In the genomic region with DNA sequence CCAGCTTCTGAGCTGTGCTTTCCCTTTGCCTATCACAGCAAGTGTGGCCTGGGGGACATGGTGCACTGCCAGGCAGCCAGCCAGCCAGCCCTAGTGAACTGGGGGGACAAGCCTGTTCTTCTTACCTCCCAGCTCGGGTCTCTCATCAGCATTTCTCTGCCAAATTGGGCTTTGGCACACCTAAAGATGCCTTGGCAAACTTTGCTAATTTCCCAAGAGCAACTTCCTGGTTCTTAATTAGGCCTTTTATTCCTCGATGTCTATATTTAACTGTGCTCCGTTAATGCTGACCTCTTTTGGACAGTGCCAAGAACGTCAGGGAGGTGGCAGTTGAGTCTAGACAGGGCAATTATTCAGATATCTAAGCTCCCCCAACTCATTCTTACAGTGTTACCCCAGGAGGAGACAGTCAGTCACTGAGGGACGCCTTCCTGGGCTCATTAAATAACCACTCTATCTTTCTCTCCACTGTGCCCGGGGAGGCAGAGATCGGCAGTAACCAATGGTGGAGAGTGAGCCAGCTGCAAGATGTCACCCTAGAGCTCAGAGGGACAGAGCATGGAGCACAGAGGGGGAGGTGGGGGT, we compare ENCODE assay signal across 10 mouse cellular contexts.
DNase-seq lines count a peak whose midpoint lies in the region; ATAC-seq lines count a peak whose summit lies in the region.
"Had no signal": no experiment of that assay in that cellular context is flagged by ENCODE, and none has a peak within 500 bp of the region (broad histone marks: within the 10 kb centered on the region; RNA-seq: fewer than 3 reads in every experiment).

No protein-coding gene starts in this region.

- H3K27me3 ChIP-seq in kidney, embryonic 14.5 days (ENCODE audit: control insufficient read depth, insufficient read depth, low read length): no peaks in the 10 kb centered on the region
- H3K27me3 ChIP-seq in forebrain, embryonic 16.5 days (replicated peaks; ENCODE audit: control insufficient read depth, insufficient read depth, low read length): no peaks in the 10 kb centered on the region

- H3K27ac ChIP-seq in kidney, embryonic 14.5 days (ENCODE audit: low read depth, low read length): no peak overlapping the region
- no peak overlapping the region for H3K27ac ChIP-seq in forebrain, embryonic 16.5 days (ENCODE audit: low read length)

- no peaks in the 10 kb centered on the region for H3K4me1 ChIP-seq in kidney, embryonic 14.5 days (ENCODE audit: control insufficient read depth, insufficient read depth, low read length)
- peaks cover 9% of the 10 kb centered on the region for H3K4me1 ChIP-seq in forebrain, embryonic 16.5 days (replicated peaks; ENCODE audit: control insufficient read depth, insufficient read depth, low read length)

- no peak overlapping the region for H3K9ac ChIP-seq in kidney, embryonic 14.5 days (ENCODE audit: low read depth, low read length)
- no peak overlapping the region for H3K9ac ChIP-seq in forebrain, embryonic 16.5 days (replicated peaks; ENCODE audit: low read depth, low read length)

- no peak for DNase-seq in kidney, adult 9 months
- peak; percentile 31 for DNase-seq in brain, adult 2 months (ENCODE audit: low read depth, low spot score)
- peak; percentile 41 for DNase-seq in layer of hippocampus, adult 9-11 months
- DNase-seq in embryo, embryonic 10 days (ENCODE audit: low spot score): no peak
- DNase-seq in gastrocnemius, adult 18-20 months (ENCODE audit: low spot score): no peak
- DNase-seq in adrenal gland, adult 2 months: no peak
- DNase-seq: adrenal gland, postnatal 36 days; kidney, postnatal 36 days had no signal

- H3K4me2 ChIP-seq in kidney, embryonic 14.5 days (replicated peaks; ENCODE audit: low read depth, low read length): no peak overlapping the region
- H3K4me2 ChIP-seq in forebrain, embryonic 16.5 days (ENCODE audit: low read length): no peak overlapping the region; the same call in 1 of the 2 replicates

- H3K9me3 ChIP-seq in kidney, embryonic 14.5 days (ENCODE audit: control insufficient read depth, low read length): no peaks in the 10 kb centered on the region
- H3K9me3 ChIP-seq in forebrain, embryonic 16.5 days (ENCODE audit: control insufficient read depth, low read length): no peaks in the 10 kb centered on the region

- no peak overlapping the region for H3K4me3 ChIP-seq in kidney, embryonic 14.5 days (ENCODE audit: low read length)
- no peak overlapping the region for H3K4me3 ChIP-seq in forebrain, embryonic 16.5 days (replicated peaks; ENCODE audit: low read length)

- ATAC-seq in kidney, embryonic 14.5 days (ENCODE audit: low FRiP score, low TSS enrichment): 0 out of 2 replicates have a peak, but pooled peaks have one; percentile 68
- ATAC-seq in forebrain, embryonic 16.5 days: peak; percentile 94

- 29% methylated on average over 7 of the region's 7 CpGs for WGBS in kidney, embryonic 14.5 days
- WGBS in forebrain, embryonic 16.5 days: 29% methylated on average over 7 of the region's 7 CpGs

- no peaks in the 10 kb centered on the region for H3K36me3 ChIP-seq in kidney, embryonic 14.5 days (ENCODE audit: control insufficient read depth, insufficient read depth, low read length)
- no peaks in the 10 kb centered on the region for H3K36me3 ChIP-seq in forebrain, embryonic 16.5 days (ENCODE audit: control insufficient read depth, insufficient read depth)

Comparison
In these comparisons a context has a peak if more than half of its experiments do, and no peak if none do; other contexts are left out.
1. DNase-seq: peak in brain, adult 2 months (single experiment) and layer of hippocampus, adult 9-11 months (single experiment); none in kidney, adult 9 months (single experiment), embryo, embryonic 10 days (single experiment), gastrocnemius, adult 18-20 months (single experiment) and adrenal gland, adult 2 months (single experiment).